Mouse (Mus musculus) MEL (cell line): ENCODE results near the gene Grhl3. TPM values are rescaled to one million over a fixed set of nuclear protein-coding genes. Genes with fewer than 3 reads are reported as not detected.
"Not testable (repeated sequence)": the region's sequence is repeated elsewhere in the genome, so short reads cannot be mapped to it uniquely, and the experiment has no call there.

ENCODE experiments used
- DNase-seq: peaks from one replicate; pipeline ENCODE4 v3.0.0; 2011; ENCODE audit warnings: low read depth, low spot score
- H3K27ac ChIP-seq: 2 replicates; pipeline ENCODE4 v1.5.1; 2012; ENCODE audit warnings: low read depth, mild to moderate bottlenecking, control low read depth, low read length, moderate library complexity; ENCODE audit not compliant: control insufficient read depth
- H3K27me3 ChIP-seq, 2 experiments: fragments of 150-350 bp in 1 of 2; sonication (generic) in 1 of 2; 2 replicates each; pipeline ENCODE4 v1.6.1; 2012; ENCODE audit warnings: low read length in 2 of 2, mild to moderate bottlenecking in 2 of 2, improper control_type of control experiment in 1 of 2, moderate library complexity in 1 of 2; ENCODE audit not compliant: insufficient read depth in 2 of 2, control insufficient read depth in 1 of 2
- H3K36me3 ChIP-seq, 2 experiments: 2 replicates each; pipeline ENCODE4 v1.6.1; 2012 to 2014; ENCODE audit warnings: low read length in 2 of 2, improper control_type of control experiment in 1 of 2, inconsistent platforms in 1 of 2, mild to moderate bottlenecking in 1 of 2; ENCODE audit not compliant: insufficient read depth in 2 of 2, control insufficient read depth in 1 of 2
- H3K4me1 ChIP-seq, 2 experiments: fragments of 150-350 bp in 1 of 2; sonication (generic) in 1 of 2; 2 replicates each; pipeline ENCODE4 v1.6.1; 2012; ENCODE audit warnings: low read length in 2 of 2, improper control_type of control experiment in 1 of 2, mild to moderate bottlenecking in 1 of 2; ENCODE audit not compliant: insufficient read depth in 2 of 2, control insufficient read depth in 1 of 2
- H3K4me3 ChIP-seq, 2 experiments: fragments of 150-350 bp in 1 of 2; sonication (generic) in 1 of 2; 2 replicates each; pipeline ENCODE4 v1.5.1; 2012; ENCODE audit warnings: low read depth in 2 of 2, low read length in 2 of 2, mild to moderate bottlenecking in 2 of 2, moderate library complexity in 2 of 2, control low read depth in 1 of 2, improper control_type of control experiment in 1 of 2; ENCODE audit not compliant: control insufficient read depth in 1 of 2, insufficient read depth in 1 of 2
- H3K79me2 ChIP-seq: 2 replicates; pipeline ENCODE4 v1.6.1; 2012; ENCODE audit warnings: mild to moderate bottlenecking, low read length, moderate library complexity; ENCODE audit not compliant: control insufficient read depth, poor library complexity, insufficient read depth
- H3K9ac ChIP-seq: 2 replicates; pipeline ENCODE4 v1.6.1; 2012; ENCODE audit warnings: low read depth, mild to moderate bottlenecking, control low read depth, low read length, moderate library complexity; ENCODE audit not compliant: control insufficient read depth, poor library complexity, severe bottlenecking
- H3K9me3 ChIP-seq: fragments of 150-350 bp; sonication (generic); replicated peaks from 2 replicates; pipeline ENCODE4 v1.6.1; 2012; ENCODE audit warnings: mild to moderate bottlenecking, low read length, improper control_type of control experiment, moderate library complexity; ENCODE audit not compliant: insufficient read depth
- CHD1 ChIP-seq: IDR thresholded peaks from 2 replicates; pipeline ENCODE4 v1.6.1; 2012; ENCODE audit warnings: low read depth, mild to moderate bottlenecking, inconsistent platforms, low read length, improper control_type of control experiment
- CTCF ChIP-seq, 3 experiments: IDR thresholded peaks in 2 of 3; conservative IDR thresholded peaks in 1 of 3; 2 replicates each; pipeline ENCODE4 v1.5.1; 2011 to 2012; ENCODE audit warnings: low read length in 3 of 3, low read depth in 2 of 3, mild to moderate bottlenecking in 2 of 3, improper control_type of control experiment in 1 of 3, inconsistent platforms in 1 of 3, mixed read lengths in 1 of 3, moderate library complexity in 1 of 3; ENCODE audit not compliant: control insufficient read depth in 1 of 3, insufficient read depth in 1 of 3, poor library complexity in 1 of 3, severe bottlenecking in 1 of 3
- ELF1 ChIP-seq: IDR thresholded peaks from 2 replicates; pipeline ENCODE4 v1.6.1; 2014; ENCODE audit warnings: low read depth, mild to moderate bottlenecking, inconsistent platforms, low read length, improper control_type of control experiment, moderate library complexity
- EP300 ChIP-seq, 2 experiments: IDR thresholded peaks; 2 replicates each; pipeline ENCODE4 v1.6.1; 2011; ENCODE audit warnings: improper control_type of control experiment in 2 of 2, low read length in 2 of 2, low read depth in 1 of 2, mild to moderate bottlenecking in 1 of 2
- JUND ChIP-seq: IDR thresholded peaks from 2 replicates; pipeline ENCODE4 v1.6.1; 2011; ENCODE audit warnings: low read depth, mild to moderate bottlenecking, improper control_type of control experiment, low read length
- KAT2A ChIP-seq: conservative IDR thresholded peaks from 2 replicates; pipeline ENCODE4 v1.6.1; 2012; ENCODE audit warnings: low read depth, low read length, improper control_type of control experiment, inconsistent platforms
- MEF2A ChIP-seq: IDR thresholded peaks from 2 replicates; pipeline ENCODE4 v1.6.1; 2014; ENCODE audit warnings: low read depth, mild to moderate bottlenecking, inconsistent platforms, low read length, improper control_type of control experiment; ENCODE audit not compliant: poor library complexity, insufficient replicate concordance, severe bottlenecking; ENCODE audit errors: extremely low read depth
- MXI1 ChIP-seq: IDR thresholded peaks from 2 replicates; pipeline ENCODE4 v1.6.1; 2011; ENCODE audit warnings: mild to moderate bottlenecking, low read depth, low read length, improper control_type of control experiment
- MYC ChIP-seq: IDR thresholded peaks from 2 replicates; pipeline ENCODE4 v1.6.1; 2011; ENCODE audit warnings: low read depth, mild to moderate bottlenecking, low read length, improper control_type of control experiment, moderate library complexity
- NELFE ChIP-seq: IDR thresholded peaks from 2 replicates; pipeline ENCODE4 v1.6.1; 2011; ENCODE audit warnings: low read depth, low read length, improper control_type of control experiment
- NRF1 ChIP-seq: IDR thresholded peaks from 2 replicates; pipeline ENCODE4 v1.6.1; 2014; ENCODE audit warnings: low read depth, mild to moderate bottlenecking, inconsistent platforms, low read length, improper control_type of control experiment, moderate library complexity; ENCODE audit not compliant: poor library complexity, insufficient read depth, severe bottlenecking
- POLR2AphosphoS2 ChIP-seq: IDR thresholded peaks from 2 replicates; pipeline ENCODE4 v1.6.1; 2011; ENCODE audit warnings: low read length, improper control_type of control experiment
- POLR2AphosphoS5 ChIP-seq: IDR thresholded peaks from 2 replicates; pipeline ENCODE4 v1.6.1; 2012; ENCODE audit warnings: low read depth, borderline replicate concordance, mild to moderate bottlenecking, inconsistent platforms, low read length, moderate library complexity, mixed read lengths
- RAD21 ChIP-seq: IDR thresholded peaks from 2 replicates; pipeline ENCODE4 v1.6.1; 2011; ENCODE audit warnings: mild to moderate bottlenecking, low read depth, low read length, improper control_type of control experiment
- SMC3 ChIP-seq: IDR thresholded peaks from 2 replicates; pipeline ENCODE4 v1.6.1; 2011; ENCODE audit warnings: low read depth, low read length, improper control_type of control experiment
- ZKSCAN1 ChIP-seq: IDR thresholded peaks from 2 replicates; pipeline ENCODE4 v1.6.1; 2012; ENCODE audit warnings: low read depth, mild to moderate bottlenecking, inconsistent platforms, low read length, improper control_type of control experiment, moderate library complexity
- polyA plus RNA-seq, 2 experiments: library from polyadenylated mRNA; stranded (reverse) in 1 of 2; unstranded in 1 of 2; fragments of >175 nt in 1 of 2; fragments of >200 nt in 1 of 2; gene quantifications; 2 replicates each; pipeline versions ENCODE4 v1.2.1 to v1.2.4; 2012; ENCODE audit warnings: low replicate concordance in 2 of 2, low read depth in 1 of 2; ENCODE audit not compliant: insufficient read length in 2 of 2, insufficient read depth in 1 of 2, missing spikeins in 1 of 2
- total RNA-seq: library from RNA; depleted of rRNA; stranded (reverse); fragments of 300-350 nt; gene quantifications from 2 replicates; pipeline ENCODE4 v1.2.3, GENCODE M21; 2012

Grhl3 gene
- total and polyA plus RNA-seq, 3 experiments, result not detected

GRCm38 (mm10) chr4:135617783-135618470, 44.5 kb upstream of the Grhl3 start:
- Histone ChIP-seq H3K79me2 (no peaks in the 10 kb centered on the region), H3K27me3 (no peaks in the 10 kb centered on the region), H3K4me1 (peaks cover 0 to 13% of the 10 kb centered on the region in 2 experiments; a peak in 2 of 4 replicates), H3K9me3 (no peaks in the 10 kb centered on the region), H3K4me3 (no peak overlapping the region), H3K36me3 (peaks cover 0 to 9% of the 10 kb centered on the region in 2 experiments; a peak in 2 of 4 replicates), H3K27ac (no peak overlapping the region), H3K9ac (no peak overlapping the region)
- no peak for TF ChIP-seq SMC3
- no peak for TF ChIP-seq MYC
- no peak for TF ChIP-seq JUND
- no peak for TF ChIP-seq CHD1
- no peak for TF ChIP-seq EP300 (IDR thresholded peaks at IDR 0.05; ENCODE audit: low read depth in 1 of 2, low read length in 2 of 2)
- no peak for TF ChIP-seq POLR2AphosphoS2
- DNase-seq, result no peak

DNA sequence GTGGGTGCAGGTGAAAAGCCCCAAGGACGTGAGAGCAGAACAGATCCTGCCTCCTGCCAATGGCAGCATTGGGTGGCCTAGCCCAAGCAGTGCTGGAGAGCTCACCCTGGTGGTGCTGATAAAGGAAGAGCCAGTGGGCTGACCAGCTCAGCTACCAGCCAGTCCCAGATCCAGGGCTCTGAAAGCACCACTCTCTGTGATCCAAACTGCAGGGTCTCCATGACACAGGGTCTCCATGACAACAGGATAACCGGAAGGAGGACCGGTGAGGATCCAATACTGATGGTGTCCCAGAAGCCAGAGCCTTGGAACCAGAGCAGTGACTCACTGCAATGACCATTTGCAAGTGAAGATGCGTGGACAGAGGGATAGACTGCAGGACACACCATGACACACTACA, 43.6 kb upstream of the Grhl3 start:
- Histone ChIP-seq H3K4me1 (peaks cover 0 to 10% of the 10 kb centered on the region in 2 experiments; a peak in 2 of 4 replicates), H3K27me3 (no peaks in the 10 kb centered on the region), H3K27ac (no peak overlapping the region), H3K9ac (no peak overlapping the region), H3K36me3 (peaks cover 0 to 9% of the 10 kb centered on the region in 2 experiments; a peak in 2 of 4 replicates), H3K79me2 (no peaks in the 10 kb centered on the region), H3K4me3 (no peak overlapping the region), H3K9me3 (no peaks in the 10 kb centered on the region)
- no peak for TF ChIP-seq POLR2AphosphoS5
- no peak for TF ChIP-seq NELFE
- TF ChIP-seq MEF2A, result no peak
- no peak for TF ChIP-seq RAD21
- TF ChIP-seq ELF1, result no peak
- no peak for TF ChIP-seq NRF1
- TF ChIP-seq MXI1, result no peak
- TF ChIP-seq CTCF (IDR thresholded peaks at IDR 0.05 in 2 of 3, conservative IDR thresholded peaks at IDR 0.05 in 1 of 3; ENCODE audit: control insufficient read depth in 1 of 3, insufficient read depth in 1 of 3, low read depth in 2 of 3, low read length in 3 of 3, poor library complexity in 1 of 3, severe bottlenecking in 1 of 3), result no peak
- TF ChIP-seq KAT2A, result no peak
- TF ChIP-seq ZKSCAN1, result no peak
- DNase-seq, result no peak

DNA sequence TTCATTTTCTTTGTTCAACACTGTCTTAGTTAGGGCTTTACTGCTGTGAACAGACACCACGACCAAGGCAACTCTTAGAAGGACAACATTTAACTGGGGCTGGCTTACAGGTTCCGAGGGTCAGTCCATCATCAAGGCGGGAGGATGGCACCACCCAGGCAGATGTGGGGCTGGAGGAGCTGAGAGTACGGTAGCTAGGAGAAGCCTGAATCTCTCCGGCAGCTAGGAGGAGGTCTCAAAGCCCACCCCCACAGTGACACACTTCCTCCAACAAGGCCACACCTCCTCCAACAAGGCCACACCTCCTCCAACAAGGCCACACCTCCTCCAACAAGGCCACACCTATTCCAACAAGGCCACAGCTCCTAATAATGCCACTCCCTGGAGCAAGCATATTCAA, 41.9 kb upstream of the Grhl3 start:
- H3K36me3 ChIP-seq, DNase-seq, H3K9ac ChIP-seq, H3K27me3 ChIP-seq, H3K79me2 ChIP-seq, H3K4me3 ChIP-seq, H3K27ac ChIP-seq, H3K9me3 ChIP-seq, H3K4me1 ChIP-seq: not testable (repeated sequence)
